Mouse (Mus musculus): Measurements from ENCODE around the gene Qk. TPM values are rescaled to one million over a fixed set of nuclear protein-coding genes. Genes with fewer than 3 reads are reported as not detected.

Qk gene
- polyA plus RNA-seq, 1 experiment: 182 TPM

DNA sequence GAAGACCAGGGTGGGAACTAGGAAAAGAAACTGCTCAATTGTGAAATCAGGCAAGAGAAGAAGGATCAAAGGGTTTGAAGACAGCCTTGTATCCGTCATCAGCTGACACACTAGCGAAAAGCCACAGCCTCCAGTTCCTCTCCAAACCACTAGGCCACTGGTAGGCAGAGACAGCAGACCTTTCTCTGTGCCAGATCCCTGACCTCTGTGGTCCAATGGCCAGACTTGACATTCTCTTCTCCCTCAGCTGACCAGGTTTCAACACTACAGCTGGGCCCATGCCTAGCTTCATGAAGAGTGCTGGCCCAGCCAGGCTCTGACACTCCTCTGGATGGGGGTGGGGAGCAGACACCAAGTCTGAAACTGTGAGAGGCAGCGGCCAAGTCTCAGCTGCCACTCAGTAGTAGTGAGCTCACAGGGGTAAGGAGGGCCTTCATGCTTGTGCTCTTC is 7.0 kb upstream of the Qk start:
- DNase-seq (ENCODE audit: low read depth): no peak

DNA sequence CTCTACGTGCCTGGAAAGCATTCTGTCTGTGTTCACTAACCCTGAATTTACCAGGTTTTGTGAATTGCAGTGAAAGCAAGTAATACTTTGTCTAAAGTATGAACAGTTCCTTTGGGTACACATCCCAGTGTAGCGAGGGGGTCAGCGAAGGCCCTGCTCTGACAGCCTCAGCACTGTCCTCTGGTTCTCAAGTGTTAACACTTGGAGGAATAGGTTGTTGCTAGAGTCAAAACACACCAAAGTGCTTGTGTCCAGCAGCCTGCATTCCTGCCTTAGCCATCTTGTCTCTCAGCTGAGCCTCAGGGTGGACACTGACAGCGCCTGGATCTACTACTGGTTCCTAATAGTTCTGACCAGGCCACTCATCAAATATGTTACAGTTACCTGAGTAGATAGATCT is 6.3 kb upstream of the Qk start:
- no peak for DNase-seq (ENCODE audit: low read depth)

DNA sequence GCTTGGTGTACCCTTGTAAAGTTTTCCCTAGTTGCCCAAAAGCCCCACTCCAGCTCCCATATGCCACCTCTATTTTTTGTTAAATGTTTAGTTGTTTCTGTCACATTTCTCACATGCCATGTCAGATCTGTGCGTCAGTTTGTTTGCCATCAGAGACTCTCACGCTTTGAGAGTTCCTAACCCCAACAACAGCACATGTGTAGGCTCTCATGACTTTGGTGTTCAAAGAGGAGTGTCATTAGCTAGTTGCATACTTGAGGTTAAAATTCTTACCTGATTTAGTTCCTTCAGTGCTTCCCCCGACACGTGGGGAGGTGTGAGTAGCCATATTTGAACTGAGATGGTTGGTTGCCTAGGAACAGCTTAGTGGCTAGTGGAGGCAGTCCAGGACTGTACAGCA is 2.1 kb upstream of the Qk start:
- no peak for DNase-seq (ENCODE audit: low read depth)

DNA sequence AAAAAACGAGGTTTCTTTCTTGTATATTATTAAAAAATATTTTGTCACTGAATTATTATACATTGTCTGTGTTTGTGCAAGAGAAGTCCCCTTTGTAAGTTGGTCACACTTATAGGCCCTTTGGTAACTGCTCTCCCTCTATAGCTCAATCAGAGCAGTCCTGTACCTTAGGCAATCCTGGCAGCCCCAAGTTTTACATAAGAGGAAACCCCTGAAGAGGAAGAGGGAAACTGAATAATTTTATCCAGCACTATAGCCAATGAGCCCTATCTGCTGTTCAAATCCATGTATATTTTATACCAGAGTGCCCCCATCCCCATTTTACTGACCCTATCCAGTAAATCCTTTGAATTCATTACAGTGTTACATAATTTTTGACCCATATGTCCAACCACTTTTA is 1.4 kb upstream of the Qk start:
- DNase-seq (ENCODE audit: low read depth): no peak

GRCm38 (mm10) chr17:10320456-10320790 is 769 bp upstream of the Qk start:
- no peak for DNase-seq (ENCODE audit: low read depth)

- no peak for DNase-seq (ENCODE audit: low read depth)
Observed at GRCm38 (mm10) chr17:10319431-10319684, 296 bp downstream of the Qk start.

- no peak for DNase-seq (ENCODE audit: low read depth)
Observed at GRCm38 (mm10) chr17:10318561-10319430, 858 bp downstream of the Qk start.

DNA sequence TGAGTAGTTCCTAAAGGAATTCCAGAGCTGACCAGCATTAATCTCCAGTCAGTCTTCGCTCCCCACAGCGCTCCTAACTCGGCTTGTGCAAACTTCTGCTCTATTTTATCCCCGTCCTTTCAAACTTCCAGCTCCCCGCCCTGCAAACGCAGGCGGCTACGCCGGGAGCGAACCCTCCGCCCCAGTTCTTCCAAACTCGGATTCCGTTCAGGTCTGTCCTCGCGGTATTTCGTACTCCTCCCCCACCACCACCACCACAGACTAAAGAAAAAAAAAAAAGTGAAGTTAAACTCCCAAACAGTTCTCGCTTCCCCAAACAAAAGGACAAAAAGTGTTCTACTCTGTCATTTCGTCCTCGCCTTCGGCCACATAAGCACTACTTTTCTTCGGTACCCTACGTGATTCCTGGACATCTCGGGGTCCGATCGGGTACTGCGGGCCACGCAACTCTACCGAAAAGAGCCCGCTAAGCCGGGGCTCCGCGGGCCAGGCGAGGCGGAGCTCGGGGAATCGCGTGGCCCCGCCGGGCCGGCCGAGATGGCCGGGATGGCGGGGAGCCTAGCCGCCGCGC is 1.6 kb downstream of the Qk start:
- no peak for DNase-seq (ENCODE audit: low read depth)

DNA sequence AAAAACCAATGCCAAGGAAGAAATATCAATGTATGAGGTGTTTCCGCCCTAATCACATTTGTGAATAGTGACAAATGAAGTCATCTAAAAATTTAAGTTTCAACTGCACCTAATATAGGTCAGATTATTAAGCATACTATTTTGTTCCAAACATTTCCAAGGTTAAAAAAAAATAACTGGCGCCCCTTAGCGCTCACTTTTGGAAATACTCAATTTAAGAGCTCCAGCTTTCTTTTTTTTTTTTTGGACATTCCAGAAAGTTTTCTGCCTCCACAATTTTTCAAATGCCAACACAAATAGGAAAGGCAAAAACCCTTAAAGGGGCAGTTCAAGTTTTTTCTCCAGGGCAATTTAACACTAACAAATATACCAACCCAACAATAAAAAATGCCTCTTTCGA is 2.5 kb downstream of the Qk start:
- no peak for DNase-seq (ENCODE audit: low read depth)

DNA sequence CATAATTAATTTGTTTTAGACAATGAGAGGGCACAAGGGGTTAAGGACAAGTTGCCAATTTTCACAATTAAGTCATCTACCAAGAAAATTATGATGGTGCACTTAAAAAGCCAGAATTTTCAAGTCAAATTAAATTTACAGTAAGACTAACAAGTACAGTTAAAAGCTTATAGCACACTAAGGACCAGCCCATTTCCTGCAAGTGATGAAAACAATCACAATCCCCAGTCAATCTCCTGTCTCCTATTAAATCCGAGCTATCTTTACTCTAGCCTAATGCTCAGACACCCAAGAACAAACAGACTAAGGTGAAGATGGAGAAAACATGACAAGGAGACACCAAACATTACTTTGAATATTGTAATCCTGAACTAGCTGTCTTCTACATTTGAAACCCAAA is 3.2 kb downstream of the Qk start:
- no peak for DNase-seq (ENCODE audit: low read depth)

DNA sequence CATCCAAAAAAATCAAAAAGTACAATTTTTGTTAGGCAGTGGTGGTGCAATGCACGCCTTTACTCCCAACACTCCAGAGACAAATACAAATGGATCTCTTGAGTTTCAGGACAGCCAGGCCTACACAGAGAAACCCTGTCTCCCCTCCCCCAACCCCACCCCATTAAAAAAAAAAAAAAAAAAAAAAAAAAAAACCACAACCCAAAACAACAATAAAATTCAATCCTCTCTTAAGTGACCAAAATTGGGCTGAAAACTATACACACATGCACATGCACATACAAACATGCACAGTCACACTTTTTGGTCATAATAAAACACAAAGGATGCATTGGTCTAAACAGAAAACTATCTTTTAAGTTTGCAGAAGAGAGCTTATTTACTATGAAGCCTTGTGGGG is 9.6 kb downstream of the Qk start:
- DNase-seq (ENCODE audit: low read depth): no peak

- DNase-seq (ENCODE audit: low read depth): no peak
Observed at GRCm38 (mm10) chr17:10309135-10309623, 10.5 kb downstream of the Qk start.

DNA sequence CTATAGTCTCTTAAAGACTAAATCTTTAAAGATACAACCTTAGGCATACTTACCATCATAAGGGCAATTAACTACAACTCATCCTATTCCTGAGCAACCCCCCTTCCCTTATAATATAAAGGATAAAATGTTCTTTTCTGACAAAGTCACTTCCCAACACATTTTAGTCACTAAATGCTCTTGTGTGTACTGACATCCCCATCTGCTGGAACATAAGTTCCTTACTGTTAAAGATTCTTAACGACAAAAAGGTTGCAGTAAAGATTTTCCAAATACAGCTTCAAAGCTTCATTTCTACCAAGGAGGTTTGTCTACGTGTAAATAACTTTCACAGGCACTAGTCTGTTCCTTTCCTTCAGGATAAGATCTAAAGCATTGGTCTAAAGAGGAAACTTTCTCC is 13.2 kb downstream of the Qk start:
- no peak for DNase-seq (ENCODE audit: low read depth)

DNA sequence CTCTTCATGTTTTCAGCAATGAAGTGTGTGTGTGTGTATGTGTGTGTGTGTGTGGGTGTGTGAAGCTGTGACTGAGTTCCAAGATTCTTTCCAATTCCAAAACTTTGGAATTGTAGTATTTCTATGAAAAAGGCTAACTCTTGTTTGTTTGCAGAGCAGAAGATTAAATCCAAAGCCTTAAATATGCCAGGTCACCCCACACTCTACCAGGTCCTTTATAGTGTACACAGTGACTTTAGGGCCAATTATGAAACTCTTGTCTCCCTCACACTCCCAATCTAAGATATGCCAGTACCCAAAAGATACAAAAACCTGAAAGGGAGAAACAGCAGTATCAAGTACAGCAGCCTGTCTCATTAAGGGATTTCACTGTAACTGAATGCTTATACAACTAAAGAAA is 15.7 kb downstream of the Qk start:
- DNase-seq (ENCODE audit: low read depth): no peak

GRCm38 (mm10) chr17:10300968-10301795 is 18.5 kb downstream of the Qk start:
- no peak for DNase-seq (ENCODE audit: low read depth)

GRCm38 (mm10) chr17:10299396-10299795 is 20.3 kb downstream of the Qk start:
- DNase-seq (ENCODE audit: low read depth): no peak

- no peak for DNase-seq (ENCODE audit: low read depth)
Observed at GRCm38 (mm10) chr17:10292520-10292919, 27.1 kb downstream of the Qk start.

DNA sequence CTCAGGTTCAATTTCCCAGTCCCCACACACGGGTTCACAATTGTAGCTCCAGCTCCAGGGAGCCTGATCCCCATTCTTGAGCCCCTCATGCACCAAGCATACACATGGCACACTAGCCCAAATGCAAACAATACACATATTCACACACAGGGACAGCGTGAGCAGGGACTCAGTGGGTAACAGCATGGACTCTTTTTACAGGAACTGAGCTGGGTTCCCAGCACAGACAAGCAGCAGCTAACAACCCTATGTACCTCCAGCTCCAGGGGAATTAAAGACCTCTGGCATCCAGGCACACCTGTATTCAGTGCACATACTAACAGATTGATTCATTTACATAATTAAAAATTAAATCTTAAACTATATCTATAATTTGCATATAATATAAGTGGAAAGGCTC is 34.9 kb downstream of the Qk start:
- no peak for DNase-seq (ENCODE audit: low read depth)

- no peak for DNase-seq (ENCODE audit: low read depth)
Observed at GRCm38 (mm10) chr17:10279532-10279931, 40.1 kb downstream of the Qk start.

- DNase-seq (ENCODE audit: low read depth): no peak
Observed at GRCm38 (mm10) chr17:10269518-10269917, 50.1 kb downstream of the Qk start.

- DNase-seq (ENCODE audit: low read depth): no peak
Observed at GRCm38 (mm10) chr17:10268468-10268867, 51.2 kb downstream of the Qk start.

DNA sequence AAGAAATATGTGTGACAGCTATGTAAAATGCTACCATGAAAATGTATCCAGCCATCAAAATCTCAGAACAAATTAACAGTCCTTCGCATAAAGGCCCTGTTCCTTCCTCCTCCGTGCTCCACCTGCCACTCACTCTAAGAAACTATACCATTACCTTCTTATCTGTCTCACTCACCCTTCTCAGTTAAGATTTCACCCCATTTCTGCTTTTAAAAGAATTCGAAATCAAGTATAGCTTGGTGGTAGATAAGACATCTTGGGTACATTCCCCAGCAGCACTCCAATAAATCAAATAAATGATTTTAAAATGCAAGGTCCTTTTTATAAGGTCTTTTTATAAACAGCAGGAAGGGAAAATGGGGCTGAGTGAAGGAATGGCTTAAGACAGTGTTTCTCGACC is 53.4 kb downstream of the Qk start:
- no peak for DNase-seq (ENCODE audit: low read depth)
